Mouse (Mus musculus) embryonic facial prominence, embryonic 11.5 days (tissue): ENCODE measurements around the gene Zfp385c. TPM values are rescaled to one million over a fixed set of nuclear protein-coding genes. Genes with fewer than 3 reads are reported as not detected.

Experiments used
- ATAC-seq: fragments of 200-750 bp; cut with Nextera tagmentation; replicated peaks from 2 replicates; pipeline ENCODE4 v1.8.0; 2017; ENCODE audit warnings: low read depth; ENCODE audit not compliant: insufficient number of reproducible peaks, low FRiP score, low TSS enrichment
- DNase-seq: peaks from one replicate; pipeline ENCODE4 v3.0.0-alpha.2; 2015; ENCODE audit warnings: low spot score
- H3K27ac ChIP-seq: fragments of 300-500 bp; sonication (generic); replicated peaks from 2 replicates; pipeline ENCODE4 v1.5.1; 2014; ENCODE audit warnings: mild to moderate bottlenecking, low read depth, low read length, control low read depth
- H3K27me3 ChIP-seq: fragments of 300-500 bp; sonication (generic); 2 replicates; pipeline ENCODE4 v1.6.1; 2014; ENCODE audit warnings: mild to moderate bottlenecking, low read length, moderate library complexity, mixed read lengths; ENCODE audit not compliant: control insufficient read depth, insufficient read depth
- H3K36me3 ChIP-seq: fragments of 300-500 bp; sonication (generic); replicated peaks from 2 replicates; pipeline ENCODE4 v1.6.1; 2014; ENCODE audit warnings: low read depth, mild to moderate bottlenecking, low read length, moderate library complexity, mixed read lengths; ENCODE audit not compliant: control insufficient read depth, insufficient read depth
- H3K4me1 ChIP-seq: fragments of 300-500 bp; sonication (generic); 2 replicates; pipeline ENCODE4 v1.6.1; 2014; ENCODE audit warnings: low read length, mixed read lengths; ENCODE audit not compliant: control insufficient read depth, insufficient read depth
- H3K4me2 ChIP-seq: fragments of 300-500 bp; sonication (generic); 2 replicates; pipeline ENCODE4 v1.6.1; 2014; ENCODE audit warnings: low read depth, mild to moderate bottlenecking, control low read depth, low read length, moderate library complexity
- H3K4me3 ChIP-seq: fragments of 300-500 bp; sonication (generic); 2 replicates; pipeline ENCODE4 v1.5.1; 2014; ENCODE audit warnings: low read depth, low read length, control low read depth
- H3K9ac ChIP-seq: fragments of 300-500 bp; sonication (generic); replicated peaks from 2 replicates; pipeline ENCODE4 v1.6.1; 2014; ENCODE audit warnings: mild to moderate bottlenecking, control low read depth, low read length
- H3K9me3 ChIP-seq: fragments of 300-500 bp; sonication (generic); replicated peaks from 2 replicates; pipeline ENCODE4 v1.6.1; 2016; ENCODE audit warnings: mild to moderate bottlenecking, low read length, inconsistent platforms, mixed read lengths; ENCODE audit not compliant: control insufficient read depth
- WGBS: fragments of 180-500 bp; shearing (Covaris S2); extraction: QIAGEN DNeasy Blood & Tissue Kit; methylation state at CpG from one replicate; pipeline ENCODE4 v1.1.7; 2014; 5-methylcytosine and 5-hydroxymethylcytosine counted together
- polyA plus RNA-seq: library from polyadenylated mRNA; unstranded; fragments of >200 nt; fragmentation: Nextera tagmentation; extraction: Ambion mirVana; gene quantifications from 2 replicates; pipeline ENCODE4 v1.2.1, GENCODE M21; 2014

Gene Zfp385c
- polyA plus RNA-seq, 1 experiment from 2014 or later, result 1.2 TPM

- Histone ChIP-seq H3K36me3 (no peaks in the 10 kb centered on the region), H3K9me3 (no peaks in the 10 kb centered on the region), H3K4me2 (no peak overlapping the region), H3K27ac (no peak overlapping the region), H3K4me1 (no peaks in the 10 kb centered on the region), H3K4me3 (no peak overlapping the region), H3K9ac (no peak overlapping the region), H3K27me3 (no peaks in the 10 kb centered on the region)
- DNase-seq, result no peak
- WGBS, result 76% methylated on average over 3 of the region's 3 CpGs
- no peak for ATAC-seq
These were observed 8.5 kb upstream of the Zfp385c start for GRCm38 (mm10) chr11:100700710-100701109.

- Histone ChIP-seq H3K9ac (no peak overlapping the region), H3K36me3 (no peaks in the 10 kb centered on the region), H3K4me2 (no peak overlapping the region), H3K27ac (no peak overlapping the region), H3K27me3 (peaks cover under 1% of the 10 kb centered on the region; the same call in 1 of the 2 replicates), H3K9me3 (no peaks in the 10 kb centered on the region), H3K4me3 (no peak overlapping the region), H3K4me1 (peaks cover 3% of the 10 kb centered on the region; the same call in 1 of the 2 replicates)
- 74% methylated on average over 7 of the region's 7 CpGs for WGBS
- DNase-seq (no peak), ATAC-seq (no peak)
These were observed 5.7 kb upstream of the Zfp385c start for GRCm38 (mm10) chr11:100697921-100698320.

GRCm38 (mm10) chr11:100694926-100695325 is 2.7 kb upstream of the Zfp385c start:
- Histone ChIP-seq H3K4me3 (no peak overlapping the region), H3K4me2 (no peak overlapping the region), H3K27ac (no peak overlapping the region), H3K27me3 (peaks cover 5% of the 10 kb centered on the region), H3K9me3 (no peaks in the 10 kb centered on the region), H3K9ac (no peak overlapping the region), H3K4me1 (peaks cover 3% of the 10 kb centered on the region; the same call in 1 of the 2 replicates), H3K36me3 (no peaks in the 10 kb centered on the region)
- 26% methylated on average over 5 of the region's 5 CpGs for WGBS
- DNase-seq, result peak; percentile 70
- ATAC-seq, result no peak; the same call in 1 of the 2 replicates

- Histone ChIP-seq H3K9ac (no peak overlapping the region), H3K4me2 (no peak overlapping the region), H3K27ac (no peak overlapping the region), H3K36me3 (no peaks in the 10 kb centered on the region), H3K9me3 (no peaks in the 10 kb centered on the region), H3K4me3 (no peak overlapping the region), H3K27me3 (peaks cover 5% of the 10 kb centered on the region), H3K4me1 (peaks cover 3% of the 10 kb centered on the region; the same call in 1 of the 2 replicates)
- WGBS, result 24% methylated on average over 5 of the region's 5 CpGs
- ATAC-seq, result no peak
- no peak for DNase-seq
These were observed 899 bp upstream of the Zfp385c start for GRCm38 (mm10) chr11:100693154-100693553.

GRCm38 (mm10) chr11:100690389-100690788 is 1.9 kb downstream of the Zfp385c start:
- H3K9ac ChIP-seq, result no peak overlapping the region
- no peaks in the 10 kb centered on the region for H3K9me3 ChIP-seq
- H3K36me3 ChIP-seq, result no peaks in the 10 kb centered on the region
- H3K4me1 ChIP-seq, result peaks cover 3% of the 10 kb centered on the region; the same call in 1 of the 2 replicates
- no peak overlapping the region for H3K4me2 ChIP-seq
- ATAC-seq (no peak), DNase-seq (no peak)
- no peak overlapping the region for H3K4me3 ChIP-seq
- peaks cover 5% of the 10 kb centered on the region for H3K27me3 ChIP-seq
- WGBS, result 75% methylated on average over 7 of the region's 7 CpGs
- H3K27ac ChIP-seq, result no peak overlapping the region

GRCm38 (mm10) chr11:100688443-100688842 is 3.8 kb downstream of the Zfp385c start:
- Histone ChIP-seq H3K4me1 (peaks cover 3% of the 10 kb centered on the region; the same call in 1 of the 2 replicates), H3K9ac (no peak overlapping the region), H3K36me3 (no peaks in the 10 kb centered on the region), H3K4me2 (no peak overlapping the region), H3K27me3 (peaks cover 5% of the 10 kb centered on the region), H3K27ac (no peak overlapping the region), H3K4me3 (no peak overlapping the region), H3K9me3 (no peaks in the 10 kb centered on the region)
- ATAC-seq, result no peak
- no peak for DNase-seq
- 72% methylated on average over 4 of the region's 4 CpGs for WGBS

GRCm38 (mm10) chr11:100687265-100687664 is 5.0 kb downstream of the Zfp385c start:
- Histone ChIP-seq H3K4me3 (no peak overlapping the region), H3K9me3 (no peaks in the 10 kb centered on the region), H3K9ac (no peak overlapping the region), H3K27ac (no peak overlapping the region), H3K27me3 (peaks cover 3% of the 10 kb centered on the region), H3K36me3 (no peaks in the 10 kb centered on the region), H3K4me1 (no peaks in the 10 kb centered on the region), H3K4me2 (no peak overlapping the region)
- ATAC-seq, result no peak
- DNase-seq, result no peak
- WGBS, result 82% methylated on average over 7 of the region's 7 CpGs

- H3K4me1 ChIP-seq, result no peaks in the 10 kb centered on the region
- H3K9ac ChIP-seq, result no peak overlapping the region
- no peak overlapping the region for H3K4me3 ChIP-seq
- H3K36me3 ChIP-seq, result no peaks in the 10 kb centered on the region
- WGBS, result 81% methylated on average over 3 of the region's 3 CpGs
- DNase-seq (no peak), ATAC-seq (no peak)
- H3K4me2 ChIP-seq, result no peak overlapping the region
- no peaks in the 10 kb centered on the region; the same call in 1 of the 2 replicates for H3K27me3 ChIP-seq
- no peaks in the 10 kb centered on the region for H3K9me3 ChIP-seq
- no peak overlapping the region for H3K27ac ChIP-seq
These were observed 6.9 kb downstream of the Zfp385c start for GRCm38 (mm10) chr11:100685371-100685770.
